Mouse (Mus musculus) retina, postnatal 7 days (tissue): ENCODE results near the gene Hdac1.

Experiments
- DNase-seq: peaks from one replicate; pipeline ENCODE4 v3.0.0-alpha.2; 2012; ENCODE audit warnings: low read depth, low spot score

Gene Hdac1

GRCm38 (mm10) chr4:129542592-129543141 lies at the start of gene Hdac1:
Gene Hdac1 (minus strand): TSS chr4:129542713.
- peak; percentile 97 for DNase-seq

- no peak for DNase-seq
Measured at GRCm38 (mm10) chr4:129588865-129589264, 46.4 kb upstream of the Hdac1 start.

GRCm38 (mm10) chr4:129586943-129587342 lies 44.4 kb upstream of the Hdac1 start:
- no peak for DNase-seq

GRCm38 (mm10) chr4:129585773-129586172 lies 43.3 kb upstream of the Hdac1 start:
- DNase-seq: no peak

GRCm38 (mm10) chr4:129584884-129585608 lies 42.5 kb upstream of the Hdac1 start:
- DNase-seq: peak; percentile 43

GRCm38 (mm10) chr4:129584370-129584769 lies 41.9 kb upstream of the Hdac1 start:
- no peak for DNase-seq

GRCm38 (mm10) chr4:129582251-129582650 lies 39.7 kb upstream of the Hdac1 start:
- DNase-seq: no peak

GRCm38 (mm10) chr4:129580347-129580746 lies 37.8 kb upstream of the Hdac1 start:
- DNase-seq: no peak

- DNase-seq: no peak
Measured at GRCm38 (mm10) chr4:129578466-129578865, 36.0 kb upstream of the Hdac1 start, which contains the start of gene Fam167b. Gene Fam167b (minus strand): TSS chr4:129578549.

GRCm38 (mm10) chr4:129577688-129578087 lies 35.2 kb upstream of the Hdac1 start:
- no peak for DNase-seq

- peak; percentile 49 for DNase-seq
Measured at GRCm38 (mm10) chr4:129576863-129577491, 34.5 kb upstream of the Hdac1 start.

GRCm38 (mm10) chr4:129575171-129575844 lies 32.8 kb upstream of the Hdac1 start:
- DNase-seq: no peak

GRCm38 (mm10) chr4:129573430-129573829 lies 30.9 kb upstream of the Hdac1 start, which contains the start of gene Lck:
Gene Lck (minus strand): TSS chr4:129573641.
- DNase-seq: no peak

- DNase-seq: no peak
Measured at GRCm38 (mm10) chr4:129573093-129573370, 30.5 kb upstream of the Hdac1 start.

- DNase-seq: no peak
Measured at GRCm38 (mm10) chr4:129572236-129573092, 30.0 kb upstream of the Hdac1 start.

- DNase-seq: no peak
Measured at GRCm38 (mm10) chr4:129571551-129572084, 29.1 kb upstream of the Hdac1 start.

- DNase-seq: no peak
Measured at GRCm38 (mm10) chr4:129570028-129570427, 27.5 kb upstream of the Hdac1 start.

GRCm38 (mm10) chr4:129568366-129568765 lies 25.9 kb upstream of the Hdac1 start:
- no peak for DNase-seq

- no peak for DNase-seq
Measured at GRCm38 (mm10) chr4:129565139-129565538, 22.6 kb upstream of the Hdac1 start.

GRCm38 (mm10) chr4:129563718-129564117 lies 21.2 kb upstream of the Hdac1 start:
- DNase-seq: no peak

GRCm38 (mm10) chr4:129561184-129561583 lies 18.7 kb upstream of the Hdac1 start:
- no peak for DNase-seq
